Mouse (Mus musculus): ENCODE measurements around the gene Amn.

Amn gene

DNA sequence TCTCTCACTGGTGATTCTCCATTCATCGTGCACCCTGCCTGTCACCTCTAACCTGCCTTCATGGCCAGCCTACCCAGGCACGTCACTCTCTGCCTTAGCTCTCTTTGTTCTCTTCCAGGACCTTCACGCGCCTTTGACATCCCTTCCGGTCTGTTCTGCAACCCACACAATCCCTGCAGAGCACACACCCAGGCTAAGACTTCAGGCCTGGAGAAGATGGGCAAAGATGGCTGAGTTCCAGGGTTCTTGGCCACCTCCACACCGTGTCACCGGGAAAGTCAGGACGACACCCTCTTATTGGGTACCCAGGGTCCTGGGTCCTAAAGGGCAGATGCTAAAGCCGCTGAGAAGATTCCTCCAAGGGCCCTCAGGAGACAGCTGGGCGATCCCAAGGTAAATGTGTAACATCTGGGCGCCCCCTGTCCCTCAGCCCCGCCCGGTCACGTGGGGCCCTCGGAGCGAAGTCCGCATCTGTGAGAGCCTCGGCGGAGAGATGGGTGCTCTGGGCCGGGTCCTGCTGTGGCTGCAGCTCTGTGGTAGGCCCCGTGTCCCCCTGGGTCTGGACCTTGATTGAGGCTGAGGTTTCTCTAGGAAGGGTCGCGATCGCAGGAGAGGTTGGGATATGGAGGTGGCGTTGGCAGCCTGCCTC is at the start of gene Amn:
Gene Amn (plus strand): TSS at position 467 of the 649 bp plus-strand sequence.
- no peak for DNase-seq (ENCODE audit: low spot score in 2 of 2)

DNA sequence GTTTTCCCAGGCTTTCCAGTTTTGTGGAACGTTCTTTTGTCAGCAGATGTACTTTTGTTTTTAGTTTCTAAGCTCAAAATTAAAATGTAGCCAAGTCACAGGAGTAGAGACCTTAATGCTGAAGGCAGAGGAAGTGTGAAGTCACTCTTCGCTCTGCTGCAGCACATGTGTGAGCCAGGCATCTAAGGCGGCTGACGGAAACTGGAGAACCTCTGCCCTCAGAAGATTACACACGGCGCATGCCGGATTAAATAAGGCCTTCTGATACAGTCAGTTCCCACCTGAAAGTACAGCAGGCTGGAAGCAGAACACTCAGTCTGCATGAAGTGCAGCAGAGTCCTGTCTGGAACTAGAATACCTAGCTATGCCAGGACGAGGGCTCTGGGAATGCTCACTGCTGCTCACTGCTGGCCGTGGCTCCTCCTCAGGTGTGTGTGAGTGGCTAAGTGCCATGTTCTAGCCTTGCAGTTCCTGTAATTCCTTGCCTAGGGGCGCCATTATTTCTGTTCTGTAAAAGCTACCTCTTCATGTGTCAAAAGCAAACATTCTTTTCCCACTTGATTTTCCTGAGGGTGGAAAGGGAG is 45.6 kb upstream of the Amn start:
- DNase-seq (ENCODE audit: low spot score in 2 of 2), result no peak

DNA sequence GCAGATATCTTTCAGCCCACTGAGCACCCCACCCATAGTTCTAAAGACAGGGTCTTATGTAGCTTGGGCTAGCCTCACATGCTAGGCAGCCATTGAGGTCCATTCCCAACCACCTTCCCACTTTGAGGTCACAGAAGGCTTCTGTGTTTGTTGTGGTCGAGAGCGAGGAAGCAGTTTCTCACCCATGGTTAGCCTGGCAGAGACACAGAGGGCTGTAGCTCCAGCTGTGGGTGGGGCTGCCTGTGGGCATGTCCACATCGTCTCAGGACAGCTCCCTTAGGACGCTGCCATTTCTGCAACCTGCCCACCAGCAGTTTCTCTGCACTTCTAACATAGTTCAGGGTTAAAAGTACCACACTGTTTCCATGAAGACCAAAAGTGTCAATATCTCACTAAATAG is 43.5 kb upstream of the Amn start:
- no peak for DNase-seq (ENCODE audit: low spot score in 2 of 2)

DNA sequence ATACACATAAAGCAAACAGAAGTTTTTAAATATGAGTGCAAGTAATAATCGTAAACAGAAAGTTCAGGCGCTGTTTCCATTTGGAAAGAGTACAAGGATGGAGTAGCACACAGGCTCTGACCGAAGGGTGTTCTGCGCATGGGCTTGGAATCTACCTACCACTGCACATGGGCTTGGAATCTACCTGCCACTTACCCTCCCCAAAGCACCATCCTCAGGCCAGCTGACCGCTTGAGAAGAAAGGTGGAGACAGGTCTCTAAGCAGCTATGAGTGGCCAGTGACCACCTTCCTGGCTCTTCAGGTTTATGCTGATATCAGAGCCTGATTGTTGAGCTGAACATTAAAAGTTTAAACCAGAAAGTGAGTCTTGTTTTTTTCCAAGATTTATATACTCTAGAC is 42.4 kb upstream of the Amn start:
- no peak for DNase-seq (ENCODE audit: low spot score in 2 of 2)

DNA sequence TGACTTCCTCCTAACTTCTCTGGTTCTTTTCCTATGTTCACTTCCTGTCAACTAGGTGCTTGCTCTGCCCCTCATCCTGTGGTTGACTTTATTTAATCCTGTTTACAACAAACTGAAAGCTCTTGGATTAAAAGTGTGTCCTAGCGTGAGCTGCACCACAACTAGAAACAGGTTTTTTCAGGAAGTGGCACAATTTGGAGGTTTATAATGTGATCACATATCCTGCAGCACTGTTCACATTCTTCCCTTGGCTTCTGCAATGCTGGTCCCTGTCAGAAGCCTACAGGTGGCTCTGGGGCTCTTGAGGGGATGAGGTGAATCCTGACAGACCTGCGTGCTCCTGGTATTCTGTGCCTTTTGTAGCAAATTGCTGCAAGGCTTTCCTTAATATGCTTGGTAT is 40.1 kb upstream of the Amn start:
- DNase-seq (ENCODE audit: low spot score in 2 of 2), result no peak

DNA sequence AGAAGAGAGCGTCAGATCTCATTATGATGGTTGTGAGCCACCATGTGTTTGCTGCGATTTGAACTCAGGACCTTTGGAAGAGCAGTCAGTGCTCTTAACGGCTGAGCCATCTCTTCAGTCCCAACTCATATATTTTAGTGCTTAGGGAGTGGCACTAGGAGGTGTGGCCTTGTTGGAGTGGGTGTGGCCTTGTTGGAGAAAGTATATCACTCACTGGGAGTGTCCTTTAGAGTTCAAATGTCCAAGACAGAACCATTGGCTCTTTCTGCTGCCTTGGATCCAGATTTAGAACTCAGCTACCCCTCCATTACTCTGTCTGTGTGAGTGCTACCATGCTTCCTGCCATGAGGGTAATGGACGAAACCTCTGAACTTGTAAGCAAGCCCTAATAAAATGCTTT is 37.1 kb upstream of the Amn start:
- no peak for DNase-seq (ENCODE audit: low spot score in 2 of 2)

DNA sequence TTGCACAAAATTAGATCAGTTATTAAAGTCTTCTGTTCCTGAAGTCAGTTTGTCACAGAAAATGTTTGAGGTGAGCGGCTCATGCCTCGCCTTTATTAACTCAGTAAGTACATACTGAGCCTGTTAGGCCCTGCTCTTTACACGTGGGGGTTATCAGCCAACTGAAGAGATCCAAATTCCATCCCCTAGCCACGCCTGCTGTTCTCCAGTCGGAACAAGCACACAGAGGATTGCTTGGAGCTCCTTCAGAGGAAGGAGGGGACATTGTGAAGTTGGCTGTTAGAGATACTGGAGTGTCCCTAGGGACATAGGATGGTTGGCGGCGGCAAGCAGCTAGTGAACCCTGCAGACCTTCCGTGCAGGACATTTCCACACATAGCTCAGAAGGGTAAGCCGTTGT is 36.5 kb upstream of the Amn start:
- DNase-seq (ENCODE audit: low spot score in 2 of 2), result peak in 1 of 2 experiments; percentile 6

DNA sequence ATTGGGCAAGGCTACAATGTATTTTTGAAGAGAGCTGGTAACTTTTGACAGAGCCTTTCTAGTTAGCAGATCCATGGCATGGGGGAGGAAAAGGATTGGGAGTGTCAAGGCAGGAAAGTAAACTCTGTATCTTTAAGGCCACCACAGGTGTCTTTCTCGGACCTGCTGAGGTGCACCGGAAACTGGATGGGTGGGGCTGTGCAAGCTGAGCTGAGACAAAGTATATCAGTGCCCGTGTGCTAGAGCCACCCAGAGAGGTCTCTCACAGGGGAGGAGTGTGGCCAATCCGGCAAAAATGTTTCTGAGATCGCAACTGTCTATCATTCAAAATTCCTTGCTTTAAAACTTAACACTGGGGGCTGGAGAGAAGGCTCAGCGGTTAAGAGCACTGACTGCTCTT is 35.3 kb upstream of the Amn start:
- DNase-seq (ENCODE audit: low spot score in 2 of 2), result no peak

DNA sequence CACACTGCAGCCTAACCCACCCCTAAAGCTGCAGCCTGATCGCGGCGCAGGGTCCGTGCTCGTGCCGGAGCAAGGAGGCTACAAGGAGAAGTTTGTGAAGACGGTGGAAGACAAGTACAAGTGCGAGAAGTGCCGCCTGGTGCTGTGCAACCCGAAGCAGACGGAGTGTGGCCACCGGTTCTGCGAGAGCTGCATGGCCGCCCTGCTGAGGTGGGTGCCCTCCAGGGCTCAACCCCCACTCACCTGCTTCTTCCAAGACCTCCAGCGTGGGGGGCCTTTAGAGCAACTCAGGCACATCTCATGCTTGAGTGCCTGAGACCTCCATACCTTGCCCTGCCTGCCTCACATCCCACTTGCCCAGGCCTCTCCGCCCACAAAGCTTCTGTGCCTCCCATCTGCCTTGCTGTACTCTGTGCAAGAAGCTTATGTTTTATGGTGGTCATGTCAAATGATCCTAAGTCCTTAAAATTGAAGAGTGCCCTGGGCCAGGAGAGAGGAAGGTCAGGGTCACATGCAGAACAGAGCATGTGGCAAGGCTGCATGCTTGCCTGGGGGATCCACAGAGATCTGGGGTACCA is 33.2 kb upstream of the Amn start:
- DNase-seq (ENCODE audit: low spot score in 2 of 2), result no peak

DNA sequence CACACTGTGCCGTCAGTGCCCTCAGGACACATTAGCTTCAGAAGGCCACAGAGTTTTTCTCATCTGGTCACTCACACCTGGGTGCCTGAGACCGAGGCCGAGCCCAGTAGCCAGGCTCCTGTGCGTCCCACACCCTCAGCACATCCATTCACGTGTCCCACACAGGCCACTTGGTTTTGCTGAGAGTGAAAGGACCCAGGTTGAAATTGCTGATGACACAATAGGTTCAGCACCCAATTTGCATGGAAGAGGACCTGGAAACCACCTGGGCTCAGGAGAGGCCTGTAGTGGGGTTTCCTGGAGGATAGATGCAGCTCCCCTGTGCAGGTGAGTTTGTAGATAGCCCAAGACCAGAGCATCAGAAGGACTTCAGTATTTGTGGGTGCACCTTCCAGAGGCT is 32.5 kb upstream of the Amn start:
- DNase-seq (ENCODE audit: low spot score in 2 of 2), result no peak

DNA sequence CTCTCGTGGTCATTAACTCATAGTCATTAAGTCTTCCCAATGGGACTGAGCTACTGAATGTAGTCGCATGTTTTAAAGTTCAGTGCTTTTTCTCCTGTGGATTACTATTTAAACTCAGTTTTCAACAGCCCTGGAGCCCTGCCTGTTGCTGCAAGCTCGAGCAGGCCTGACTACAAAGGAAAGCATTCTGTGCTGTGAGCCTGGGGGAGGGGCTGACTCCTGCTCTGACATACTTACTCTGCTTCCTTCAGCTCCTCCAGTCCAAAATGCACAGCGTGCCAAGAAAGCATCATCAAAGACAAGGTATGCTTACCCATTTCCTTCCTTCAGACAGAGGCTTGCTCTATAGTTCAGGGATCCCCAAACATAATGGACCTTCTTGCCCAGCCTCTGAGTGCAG is 32.1 kb upstream of the Amn start:
- peak; percentile 66 to 67 for DNase-seq (ENCODE audit: low spot score in 2 of 2)

DNA sequence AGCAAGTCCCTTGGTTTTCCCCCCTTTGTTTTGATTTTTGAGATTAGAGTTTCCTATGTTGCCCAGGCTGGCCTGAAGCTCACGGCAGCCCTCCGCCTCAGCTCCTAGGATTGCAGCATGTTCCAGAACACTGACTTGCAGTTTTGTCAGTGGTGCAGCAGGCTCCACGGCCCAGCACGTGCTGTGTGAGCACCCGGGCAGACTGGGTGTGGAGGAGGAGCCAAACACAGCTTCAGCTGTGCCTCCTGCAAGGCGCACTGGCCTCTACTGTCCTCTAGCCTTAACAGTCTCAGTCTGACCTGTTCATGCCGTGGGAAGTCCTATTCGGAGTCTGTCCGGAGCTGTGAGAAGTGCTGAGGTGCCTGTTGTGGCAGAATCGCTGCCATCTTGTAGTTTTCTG is 31.0 kb upstream of the Amn start:
- no peak for DNase-seq (ENCODE audit: low spot score in 2 of 2)

DNA sequence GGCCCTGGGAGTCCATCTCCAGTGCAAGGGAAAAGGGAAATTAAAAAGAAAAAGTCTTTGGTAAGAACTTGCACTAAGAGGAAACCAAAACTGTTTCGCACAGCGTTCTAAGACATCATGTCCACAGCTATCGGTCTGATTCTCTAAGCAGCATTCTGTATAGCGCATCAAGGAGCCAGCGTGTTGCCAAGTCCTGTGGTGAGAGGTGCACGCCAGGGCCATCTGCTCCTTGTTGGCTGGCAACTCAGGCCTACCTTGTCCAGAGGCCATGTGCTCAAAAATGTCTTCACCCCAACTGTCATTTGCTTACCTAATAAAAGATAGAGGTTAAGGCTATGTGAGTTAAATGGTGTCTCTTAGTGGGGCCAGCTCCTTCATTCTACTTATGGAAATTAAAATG is 29.0 kb upstream of the Amn start:
- no peak for DNase-seq (ENCODE audit: low spot score in 2 of 2)

DNA sequence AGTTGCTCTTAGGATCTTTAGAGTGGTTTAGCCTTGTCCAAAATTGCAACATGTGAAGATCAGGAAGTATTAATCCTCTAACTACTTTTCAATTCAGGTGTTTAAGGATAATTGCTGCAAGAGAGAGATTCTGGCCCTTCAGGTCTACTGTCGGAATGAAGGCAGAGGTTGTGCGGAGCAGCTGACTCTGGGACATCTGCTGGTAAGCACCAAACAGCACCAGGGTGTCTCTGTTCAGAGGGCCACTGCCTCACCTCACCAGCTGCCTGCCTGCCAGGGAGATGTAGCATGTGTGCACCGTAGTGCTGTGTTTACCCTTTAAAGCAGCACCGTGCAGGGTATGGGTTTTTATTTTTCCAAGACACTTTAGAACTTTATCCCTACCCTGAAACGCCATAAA is 28.5 kb upstream of the Amn start:
- no peak for DNase-seq (ENCODE audit: low spot score in 2 of 2)

DNA sequence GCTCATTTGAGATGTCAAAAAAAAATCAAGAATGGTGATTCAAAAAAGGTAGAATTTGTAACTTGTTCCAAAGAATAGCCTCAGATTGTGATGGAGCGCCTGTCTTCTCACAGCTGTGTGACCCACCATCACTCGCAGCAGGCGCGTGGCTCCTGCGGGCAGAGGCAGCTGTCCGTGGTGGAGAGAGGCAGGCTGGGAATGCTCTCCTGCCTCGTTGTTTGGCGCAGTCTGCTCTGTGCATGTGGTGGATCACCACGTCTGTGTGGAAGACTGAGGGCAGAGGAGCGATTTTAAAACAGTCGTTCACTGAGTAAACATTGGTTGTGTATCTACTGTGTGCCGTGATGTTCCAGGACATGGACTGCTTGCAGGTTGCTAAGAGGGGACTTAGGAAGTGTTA is 27.2 kb upstream of the Amn start:
- no peak for DNase-seq (ENCODE audit: low spot score in 2 of 2)

DNA sequence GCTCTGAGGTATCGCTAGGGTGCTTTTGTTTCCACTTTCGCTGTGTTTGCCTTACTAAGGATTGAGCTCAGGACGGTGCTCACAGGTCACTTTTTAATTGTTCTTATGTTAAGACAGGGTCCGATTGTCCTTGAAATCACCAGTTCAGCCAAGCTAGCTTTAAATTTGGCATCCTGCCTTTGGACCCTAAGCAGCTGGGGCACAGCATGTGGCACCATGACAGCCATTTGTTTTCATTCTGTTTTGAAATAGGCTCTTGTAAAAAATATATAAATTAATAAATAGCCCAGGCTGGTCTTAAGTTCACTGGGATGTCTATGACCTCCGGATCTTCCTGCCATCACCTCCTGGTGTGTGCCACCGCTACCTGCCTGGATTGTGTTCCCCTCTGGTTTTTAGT is 25.8 kb upstream of the Amn start:
- DNase-seq (ENCODE audit: low spot score in 2 of 2), result no peak

DNA sequence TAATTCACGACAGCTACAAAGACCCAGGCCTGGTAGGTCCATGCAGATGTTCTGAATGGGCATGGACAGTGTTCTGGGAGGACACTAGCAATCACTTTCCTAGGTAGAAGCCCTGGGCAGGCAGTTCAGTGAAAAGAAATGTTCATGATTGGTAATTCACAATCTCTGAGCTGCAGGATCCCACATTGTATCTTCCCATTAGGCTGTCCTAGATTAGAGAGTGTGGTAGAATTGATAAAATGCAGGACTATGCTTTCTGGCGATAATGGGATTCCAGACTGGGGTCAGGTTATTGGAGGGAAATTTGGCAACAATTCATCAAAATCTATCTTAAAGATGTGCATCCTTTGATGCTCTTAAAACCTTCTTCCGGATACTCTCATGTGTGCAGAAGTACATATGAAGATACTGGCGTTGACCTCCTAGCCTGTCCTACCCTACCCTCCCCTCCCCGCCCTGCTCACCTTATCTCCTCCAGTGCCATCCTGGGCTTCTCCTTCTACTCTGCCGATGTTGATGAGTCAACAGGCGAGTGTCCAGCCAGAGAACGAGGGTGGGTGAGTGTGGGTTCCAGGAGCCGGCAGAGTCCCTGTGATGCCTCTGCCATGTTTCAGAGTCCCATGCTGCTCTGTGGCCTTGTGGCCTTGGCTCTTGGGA is 24.0 kb upstream of the Amn start:
- DNase-seq (ENCODE audit: low spot score in 2 of 2), result no peak

DNA sequence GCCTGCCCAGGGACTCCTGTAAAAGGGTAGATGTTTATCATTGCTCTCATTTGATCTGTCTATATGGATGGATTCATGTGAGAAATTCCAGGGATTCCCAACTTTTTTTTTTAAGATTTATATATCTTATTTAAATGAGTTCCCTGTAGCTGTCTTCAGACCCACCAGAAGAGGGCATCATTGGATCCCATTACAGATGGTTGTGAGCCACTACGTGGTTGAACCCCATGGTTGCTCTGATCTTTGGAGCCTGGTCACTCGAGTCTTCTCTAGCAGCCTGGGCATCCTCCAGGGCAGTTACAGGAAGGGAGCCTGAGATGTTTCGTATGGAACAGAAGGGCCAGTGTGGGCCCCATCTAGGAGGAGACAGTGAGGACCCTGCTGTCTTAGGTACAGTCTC is 21.8 kb upstream of the Amn start:
- no peak for DNase-seq (ENCODE audit: low spot score in 2 of 2)

DNA sequence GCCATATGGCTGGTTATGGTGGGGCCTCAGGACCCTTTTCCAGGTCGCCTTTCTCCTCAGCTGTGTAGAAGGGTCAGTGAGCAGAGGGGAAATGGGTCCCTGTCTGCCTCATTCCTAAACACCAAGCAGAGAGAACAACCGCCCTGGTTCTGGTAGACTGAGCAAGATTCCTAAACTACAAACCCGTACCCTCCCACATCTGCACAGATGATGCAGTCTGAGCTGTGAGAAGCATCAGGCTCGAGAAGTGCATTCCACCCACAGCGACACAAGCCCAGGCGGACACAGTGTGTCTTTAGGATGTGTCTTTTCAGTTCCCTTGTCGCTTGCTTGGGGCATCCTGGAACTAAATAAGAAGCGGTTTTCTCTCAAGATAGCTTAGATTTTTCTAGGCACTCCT is 20.8 kb upstream of the Amn start:
- DNase-seq (ENCODE audit: low spot score in 2 of 2), result no peak

DNA sequence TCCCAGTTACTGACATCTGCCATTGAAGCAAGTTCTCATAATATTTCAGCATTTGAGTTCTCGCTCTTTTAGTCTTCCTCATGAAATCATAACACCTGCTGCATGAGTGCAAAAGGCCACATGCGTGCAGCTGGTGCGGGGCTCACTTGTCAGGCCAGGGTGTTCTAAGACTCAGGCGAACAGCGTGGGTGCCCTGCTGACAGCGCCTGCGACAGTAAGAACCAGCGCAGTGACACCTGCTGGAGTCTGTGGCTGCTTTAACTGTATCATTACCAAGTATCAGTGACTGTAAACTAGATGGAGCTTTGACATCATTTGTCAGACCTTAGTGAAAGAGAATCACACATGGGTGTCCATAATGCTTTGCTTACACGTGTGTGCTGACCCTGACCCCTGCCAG is 19.7 kb upstream of the Amn start:
- DNase-seq (ENCODE audit: low spot score in 2 of 2), result no peak

DNA sequence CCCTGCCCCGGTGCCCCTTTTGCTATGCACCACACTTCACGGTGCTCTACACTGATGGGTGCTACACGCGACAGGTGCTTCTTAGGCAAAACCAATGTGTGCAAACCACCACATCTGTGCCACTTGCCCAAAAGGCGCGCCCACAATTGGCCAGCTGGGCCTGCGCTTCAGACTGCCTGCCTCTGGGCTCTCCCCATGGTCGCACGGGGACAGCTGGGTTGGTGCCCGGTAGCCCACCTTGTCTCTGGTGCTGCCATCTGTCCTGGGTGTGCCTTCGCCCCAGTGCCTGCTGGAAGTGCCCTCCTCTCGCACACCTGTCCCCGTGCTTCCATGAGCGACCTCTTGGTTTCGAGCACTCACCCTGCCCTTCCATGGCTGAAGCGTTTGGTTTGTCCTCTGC is 7.2 kb upstream of the Amn start:
- DNase-seq (ENCODE audit: low spot score in 2 of 2), result no peak

DNA sequence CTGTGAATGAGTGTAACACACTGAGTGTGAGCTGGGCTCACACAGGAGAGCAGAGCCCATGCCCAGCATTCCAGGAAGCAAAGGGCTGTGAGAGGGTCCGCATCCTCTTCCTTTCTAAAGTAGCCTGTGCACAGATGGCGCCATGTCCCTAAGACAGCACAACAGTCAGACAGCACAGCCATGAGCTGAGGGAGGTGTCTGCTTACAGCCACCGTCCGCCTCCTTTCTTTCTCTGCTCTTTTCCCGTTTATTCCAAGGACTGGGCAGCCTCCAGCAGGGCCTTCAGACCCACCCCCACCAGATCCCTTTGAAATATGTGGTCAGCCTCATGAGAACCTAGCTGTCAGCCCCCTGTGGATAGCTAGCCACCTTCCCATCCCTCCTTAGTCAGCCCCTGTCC is 5.7 kb upstream of the Amn start:
- no peak for DNase-seq (ENCODE audit: low spot score in 2 of 2)

DNA sequence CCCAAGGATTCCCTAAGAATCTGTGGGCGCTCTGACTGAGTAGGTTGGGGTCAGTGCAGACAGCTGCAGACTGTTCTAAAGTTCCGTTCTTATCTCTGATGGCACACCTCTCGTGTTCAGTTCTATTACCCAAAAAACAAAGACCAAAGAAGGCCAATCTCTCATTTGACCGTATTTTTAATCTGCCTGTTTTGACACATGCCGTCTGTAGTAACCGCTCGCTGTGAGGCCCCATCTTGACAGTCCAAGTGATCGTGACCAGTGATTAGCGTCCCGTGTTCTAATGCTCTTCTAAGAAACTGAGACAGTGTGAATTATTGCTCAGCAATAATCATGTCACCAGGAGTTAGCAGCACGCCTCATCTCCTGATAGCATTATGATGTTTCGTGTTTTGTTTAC is 4.3 kb upstream of the Amn start:
- DNase-seq (ENCODE audit: low spot score in 2 of 2), result no peak

All from urinary bladder, postnatal 36 days (tissue).